Mouse (Mus musculus) MEL (cell line): ENCODE measurements around the gene Rtn2.

ENCODE experiments used
- CTCF ChIP-seq, 3 experiments: IDR thresholded peaks in 2 of 3; conservative IDR thresholded peaks in 1 of 3; 2 replicates each; pipeline ENCODE4 v1.5.1; 2011 to 2012; ENCODE audit warnings: low read length in 3 of 3, low read depth in 2 of 3, mild to moderate bottlenecking in 2 of 3, improper control_type of control experiment in 1 of 3, inconsistent platforms in 1 of 3, mixed read lengths in 1 of 3, moderate library complexity in 1 of 3; ENCODE audit not compliant: control insufficient read depth in 1 of 3, insufficient read depth in 1 of 3, poor library complexity in 1 of 3, severe bottlenecking in 1 of 3
- ELF1 ChIP-seq: IDR thresholded peaks from 2 replicates; pipeline ENCODE4 v1.6.1; 2014; ENCODE audit warnings: low read depth, mild to moderate bottlenecking, inconsistent platforms, low read length, improper control_type of control experiment, moderate library complexity
- GABPA ChIP-seq: IDR thresholded peaks from 2 replicates; pipeline ENCODE4 v1.6.1; 2012; ENCODE audit warnings: low read depth, mild to moderate bottlenecking, inconsistent platforms, low read length, improper control_type of control experiment, moderate library complexity
- GATA1 ChIP-seq: IDR thresholded peaks from 2 replicates; pipeline ENCODE4 v1.6.1; 2011; ENCODE audit warnings: low read depth, low read length, improper control_type of control experiment
- MAFK ChIP-seq: IDR thresholded peaks from 2 replicates; pipeline ENCODE4 v1.6.1; 2011; ENCODE audit warnings: low read depth, mild to moderate bottlenecking, low read length, improper control_type of control experiment, borderline replicate concordance
- MAX ChIP-seq: IDR thresholded peaks from 2 replicates; pipeline ENCODE4 v1.6.1; 2011; ENCODE audit warnings: low read length, improper control_type of control experiment
- MAZ ChIP-seq: IDR thresholded peaks from 2 replicates; pipeline ENCODE4 v1.6.1; 2012; ENCODE audit warnings: low read depth, mild to moderate bottlenecking, inconsistent platforms, low read length, improper control_type of control experiment
- MYB ChIP-seq: IDR thresholded peaks from 2 replicates; pipeline ENCODE4 v1.6.1; 2011; ENCODE audit warnings: mild to moderate bottlenecking, low read depth, low read length, improper control_type of control experiment
- POLR2A ChIP-seq, 2 experiments: IDR thresholded peaks; 2 replicates each; pipeline ENCODE4 v1.6.1; 2011 to 2012; ENCODE audit warnings: low read length in 2 of 2, mild to moderate bottlenecking in 2 of 2, control low read depth in 1 of 2, improper control_type of control experiment in 1 of 2, low read depth in 1 of 2, moderate library complexity in 1 of 2; ENCODE audit not compliant: control insufficient read depth in 1 of 2, insufficient read depth in 1 of 2, poor library complexity in 1 of 2
- POLR2AphosphoS2 ChIP-seq: IDR thresholded peaks from 2 replicates; pipeline ENCODE4 v1.6.1; 2011; ENCODE audit warnings: low read length, improper control_type of control experiment
- RAD21 ChIP-seq: IDR thresholded peaks from 2 replicates; pipeline ENCODE4 v1.6.1; 2011; ENCODE audit warnings: mild to moderate bottlenecking, low read depth, low read length, improper control_type of control experiment
- SMC3 ChIP-seq: IDR thresholded peaks from 2 replicates; pipeline ENCODE4 v1.6.1; 2011; ENCODE audit warnings: low read depth, low read length, improper control_type of control experiment
- ZNF384 ChIP-seq: IDR thresholded peaks from 2 replicates; pipeline ENCODE4 v1.6.1; 2012; ENCODE audit warnings: low read depth, mild to moderate bottlenecking, inconsistent platforms, low read length, improper control_type of control experiment

DNA sequence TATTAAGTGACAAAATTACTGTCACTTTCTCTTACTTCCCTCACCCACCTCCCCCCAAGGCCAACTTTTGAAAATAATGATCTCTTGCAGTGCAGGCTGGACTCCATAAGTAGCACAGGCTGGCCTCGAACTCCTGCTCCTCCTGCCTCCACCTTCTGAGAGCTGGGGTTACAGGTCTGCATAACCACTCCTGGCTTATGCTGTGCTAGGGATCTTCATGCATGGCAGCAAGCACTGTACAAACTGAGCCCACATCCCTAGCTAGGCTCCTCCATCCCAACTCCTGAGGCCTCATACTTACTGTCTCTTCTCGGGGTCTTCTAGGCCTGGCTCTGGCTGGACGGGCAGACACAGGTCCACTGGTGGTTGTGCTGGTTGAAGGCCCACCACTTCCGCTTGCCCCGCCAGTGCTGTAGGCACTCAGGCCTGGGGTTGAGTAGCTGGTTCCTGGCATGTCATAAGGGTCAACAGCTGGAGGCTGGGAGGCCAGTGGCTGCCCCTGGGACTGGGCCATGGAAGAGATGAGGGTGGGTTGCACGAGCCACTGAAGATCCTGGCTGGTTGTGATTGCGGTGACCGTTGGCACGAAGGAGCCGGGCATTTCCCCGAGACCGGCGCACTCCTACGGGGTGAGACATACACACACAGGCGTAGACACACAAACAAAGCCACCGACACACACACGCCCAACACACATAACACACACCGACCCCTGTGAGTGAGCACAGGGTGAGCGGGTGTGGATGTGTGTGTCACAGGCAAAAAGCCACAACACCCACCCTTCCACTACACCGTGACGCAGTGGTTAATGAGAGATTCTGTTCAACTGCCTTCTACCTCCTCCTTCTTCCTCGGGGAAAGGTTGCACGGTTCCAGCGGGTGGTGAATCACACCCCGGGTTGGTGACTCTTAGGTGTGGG, 24.7 kb downstream of the Rtn2 start:
- TF ChIP-seq GATA1 (no peak), GABPA (no peak), CTCF (IDR thresholded peaks at IDR 0.05 in 2 of 3, conservative IDR thresholded peaks at IDR 0.05 in 1 of 3; ENCODE audit: control insufficient read depth in 1 of 3, insufficient read depth in 1 of 3, low read depth in 2 of 3, low read length in 3 of 3, poor library complexity in 1 of 3, severe bottlenecking in 1 of 3) (no peak), SMC3 (no peak), POLR2A (IDR thresholded peaks at IDR 0.05; ENCODE audit: control insufficient read depth in 1 of 2, insufficient read depth in 1 of 2, low read depth in 1 of 2, low read length in 2 of 2, poor library complexity in 1 of 2) (no peak), MAFK (no peak), ZNF384 (no peak), ELF1 (no peak), POLR2AphosphoS2 (no peak), MAZ (no peak; the same call in 1 of the 2 replicates), MAX (no peak), MYB (no peak), RAD21 (no peak)
